ENCODE assay signal across 12 mouse cellular contexts in genomic region chr4:53637269-53637909, GRCm38 (mm10). TPM values are rescaled to one million over a fixed set of nuclear protein-coding genes. Genes with fewer than 3 reads are reported as not detected.
A peak's percentile ranks its signal among the peaks of the same experiment; 100 is the strongest.
DNase-seq lines count a peak whose midpoint lies in the region; ATAC-seq and TF ChIP-seq lines count a peak whose summit lies in the region.
"Had no signal": no experiment of that assay in that cellular context is flagged by ENCODE, and none has a peak within 500 bp of the region (broad histone marks: within the 10 kb centered on the region; RNA-seq: fewer than 3 reads in every experiment).

No protein-coding gene starts in this region.

- H3K9ac ChIP-seq in forebrain, embryonic 13.5 days = no peak overlapping the region
- H3K9ac ChIP-seq in embryonic facial prominence, embryonic 14.5 days (ENCODE audit: low read depth, low read length) = no peak overlapping the region
- H3K9ac ChIP-seq in midbrain, embryonic 13.5 days (replicated peaks) = no peak overlapping the region

- peak; percentile 76 for ATAC-seq in forebrain, embryonic 13.5 days
- ATAC-seq in embryonic facial prominence, embryonic 14.5 days (ENCODE audit: low read depth) = peak; percentile 77; the same call in 1 of the 2 replicates
- ATAC-seq in midbrain, embryonic 13.5 days = peak; percentile 73
- ATAC-seq: Patski had no signal

- H3K4me1 ChIP-seq in forebrain, embryonic 13.5 days = peaks cover 67% of the 10 kb centered on the region
- peaks cover 40% of the 10 kb centered on the region for H3K4me1 ChIP-seq in forebrain, embryonic 10.5 days
- peaks cover 8% of the 10 kb centered on the region for H3K4me1 ChIP-seq in embryonic facial prominence, embryonic 14.5 days (ENCODE audit: control insufficient read depth, insufficient read depth, low read length)
- peaks cover 59% of the 10 kb centered on the region for H3K4me1 ChIP-seq in midbrain, embryonic 13.5 days (replicated peaks)

- intact Hi-C loops in left cerebral cortex, postnatal 14 days (cut with DNase I) = no loop called here
- intact Hi-C loops in left cerebral cortex, adult 2 months (cut with DNase I) = no loop called here

- no peak for TF ChIP-seq CTCF in left cerebral cortex, adult 2 months (IDR thresholded peaks at IDR 0.05)

- no peaks in the 10 kb centered on the region; the same call in 1 of the 2 replicates for H3K9me3 ChIP-seq in forebrain, embryonic 13.5 days (replicated peaks)
- peaks cover 5% of the 10 kb centered on the region for H3K9me3 ChIP-seq in forebrain, embryonic 10.5 days
- H3K9me3 ChIP-seq in embryonic facial prominence, embryonic 14.5 days (ENCODE audit: control insufficient read depth, low read length) = peaks cover 12% of the 10 kb centered on the region; the same call in 1 of the 2 replicates
- no peaks in the 10 kb centered on the region for H3K9me3 ChIP-seq in midbrain, embryonic 13.5 days

- peaks cover 17% of the 10 kb centered on the region for H3K36me3 ChIP-seq in forebrain, embryonic 13.5 days (ENCODE audit: poor library complexity, severe bottlenecking)
- peaks cover 32% of the 10 kb centered on the region for H3K36me3 ChIP-seq in forebrain, embryonic 10.5 days (replicated peaks)
- H3K36me3 ChIP-seq in embryonic facial prominence, embryonic 14.5 days (ENCODE audit: control insufficient read depth, insufficient read depth, low read length) = peaks cover 6% of the 10 kb centered on the region; the same call in 1 of the 2 replicates
- peaks cover 6% of the 10 kb centered on the region; the same call in 1 of the 2 replicates for H3K36me3 ChIP-seq in midbrain, embryonic 13.5 days

- H3K4me2 ChIP-seq in forebrain, embryonic 13.5 days = peak overlapping the region; percentile 30
- no peak overlapping the region for H3K4me2 ChIP-seq in embryonic facial prominence, embryonic 14.5 days (ENCODE audit: low read depth, low read length)
- no peak overlapping the region for H3K4me2 ChIP-seq in midbrain, embryonic 13.5 days (replicated peaks)

- no peak overlapping the region for H3K4me3 ChIP-seq in forebrain, embryonic 13.5 days
- no peak overlapping the region for H3K4me3 ChIP-seq in forebrain, embryonic 10.5 days
- no peak overlapping the region for H3K4me3 ChIP-seq in left cerebral cortex, adult 2 months
- H3K4me3 ChIP-seq in embryonic facial prominence, embryonic 14.5 days (ENCODE audit: low read depth, low read length) = no peak overlapping the region
- no peak overlapping the region for H3K4me3 ChIP-seq in midbrain, embryonic 13.5 days (replicated peaks)

- H3K27ac ChIP-seq in forebrain, embryonic 13.5 days = peak overlapping the region; percentile 80
- H3K27ac ChIP-seq in forebrain, embryonic 10.5 days = no peak overlapping the region
- H3K27ac ChIP-seq in left cerebral cortex, adult 2 months = no peak overlapping the region
- H3K27ac ChIP-seq in embryonic facial prominence, embryonic 14.5 days (replicated peaks; ENCODE audit: low read depth, low read length) = no peak overlapping the region
- H3K27ac ChIP-seq in midbrain, embryonic 13.5 days = peak overlapping the region; percentile 57; the same call in 1 of the 2 replicates

- no peak for DNase-seq in forebrain, embryonic 10.5 days (ENCODE audit: extremely low spot score, low spot score)
- peak; percentile 35 to 39 for DNase-seq in left cerebral cortex, postnatal 14 days (ENCODE audit: low spot score in 2 of 2)
- no peak for DNase-seq in left cerebral cortex, adult 2 months (ENCODE audit: extremely low spot score in 1 of 2, low spot score in 2 of 2)
- peak; percentile 75 for DNase-seq in embryonic facial prominence, embryonic 14.5 days (ENCODE audit: low spot score)
- DNase-seq in liver = no peak
- no peak for DNase-seq in thymus, postnatal 0 days (ENCODE audit: low spot score)
- DNase-seq: adrenal gland, postnatal 14 days; cerebellum, postnatal 36 days; kidney, postnatal 14 days had no signal

- H3K27me3 ChIP-seq in forebrain, embryonic 13.5 days = no peaks in the 10 kb centered on the region
- no peaks in the 10 kb centered on the region for H3K27me3 ChIP-seq in forebrain, embryonic 10.5 days (ENCODE audit: poor library complexity, severe bottlenecking)
- no peaks in the 10 kb centered on the region for H3K27me3 ChIP-seq in embryonic facial prominence, embryonic 14.5 days (replicated peaks; ENCODE audit: control insufficient read depth, insufficient read depth, low read length)
- no peaks in the 10 kb centered on the region for H3K27me3 ChIP-seq in midbrain, embryonic 13.5 days
- H3K27me3 ChIP-seq: Patski had no signal

- 22% methylated on average over 7 of the region's 7 CpGs for WGBS in forebrain, embryonic 13.5 days
- 73% methylated on average over 7 of the region's 7 CpGs for WGBS in forebrain, embryonic 10.5 days
- 57% methylated on average over 7 of the region's 7 CpGs for WGBS in embryonic facial prominence, embryonic 14.5 days
- 36% methylated on average over 7 of the region's 7 CpGs for WGBS in midbrain, embryonic 13.5 days

RNA-seq across cellular contexts. Expression of gene Fsd1l, which starts 6.1 kb away (rescaled TPM):
- 48.1 and 56.1 TPM in 2 replicates for polyA plus RNA-seq in forebrain, embryonic 13.5 days (2015; fragmentation: Nextera tagmentation; extraction: Ambion mirVana)
- polyA plus RNA-seq in forebrain, embryonic 10.5 days (2016; fragmentation: Nextera tagmentation; extraction: Ambion mirVana) = 24.6 and 27.3 TPM in 2 replicates
- 10 to 100 TPM; 36.0 to 38.9 TPM for total RNA-seq in left cerebral cortex, postnatal 14 days (2021)
- total RNA-seq in left cerebral cortex, adult 2 months (2021) = 10 to 100 TPM; 35.0 to 38.4 TPM
- polyA plus RNA-seq in embryonic facial prominence, embryonic 14.5 days (2014; fragmentation: Nextera tagmentation; extraction: Ambion mirVana) = 9.6 and 11.0 TPM in 2 replicates
- polyA plus RNA-seq in midbrain, embryonic 13.5 days (2015; fragmentation: Nextera tagmentation; extraction: Ambion mirVana) = 41.9 and 43.4 TPM in 2 replicates
- 1.2 and 1.7 TPM in 2 replicates for polyA plus RNA-seq in thymus, postnatal 0 days (2015; fragmentation: Nextera tagmentation; extraction: Ambion mirVana)

Comparison
In these comparisons a context has a peak if more than half of its experiments do, and no peak if none do; other contexts are left out.
1. H3K27ac ChIP-seq: peak in forebrain, embryonic 13.5 days (single experiment) and midbrain, embryonic 13.5 days (single experiment); none in forebrain, embryonic 10.5 days (single experiment), left cerebral cortex, adult 2 months (single experiment) and embryonic facial prominence, embryonic 14.5 days (single experiment).
2. DNase-seq: peak in left cerebral cortex, postnatal 14 days (2 of 2) and embryonic facial prominence, embryonic 14.5 days (single experiment); none in forebrain, embryonic 10.5 days (single experiment), left cerebral cortex, adult 2 months (0 of 2), liver (single experiment) and thymus, postnatal 0 days (single experiment).
3. Peak in every context shown above with its lines, with median percentiles within 50 percentile points of each other: ATAC-seq.